Mouse (Mus musculus) right cerebral cortex, postnatal 10 days (tissue): ENCODE measurements around the gene Pigl.
"Not testable (repeated sequence)": the region's sequence is repeated elsewhere in the genome, so short reads cannot be mapped to it uniquely, and the experiment has no call there.

Experiments used
- DNase-seq, 2 experiments: peaks; one replicate each; pipeline ENCODE4 v3.0.0; 2021; ENCODE audit warnings: low spot score in 2 of 2

Gene Pigl

GRCm38 (mm10) chr11:62458276-62458724 lies at the start of gene Pigl, which contains the start of gene Ncor1:
Gene Pigl, plus strand, starts transcription at chr11:62458460.
Gene Ncor1, minus strand, starts transcription at chr11:62458541.
- DNase-seq = peak; percentile 94

GRCm38 (mm10) chr11:62408848-62409247 lies 49.4 kb upstream of the Pigl start:
- peak in 1 of 2 experiments; percentile 39 for DNase-seq

- DNase-seq = no peak
Measured at GRCm38 (mm10) chr11:62409611-62410010, 48.6 kb upstream of the Pigl start.

- no peak for DNase-seq
Measured at GRCm38 (mm10) chr11:62415026-62415425, 43.2 kb upstream of the Pigl start.

DNA sequence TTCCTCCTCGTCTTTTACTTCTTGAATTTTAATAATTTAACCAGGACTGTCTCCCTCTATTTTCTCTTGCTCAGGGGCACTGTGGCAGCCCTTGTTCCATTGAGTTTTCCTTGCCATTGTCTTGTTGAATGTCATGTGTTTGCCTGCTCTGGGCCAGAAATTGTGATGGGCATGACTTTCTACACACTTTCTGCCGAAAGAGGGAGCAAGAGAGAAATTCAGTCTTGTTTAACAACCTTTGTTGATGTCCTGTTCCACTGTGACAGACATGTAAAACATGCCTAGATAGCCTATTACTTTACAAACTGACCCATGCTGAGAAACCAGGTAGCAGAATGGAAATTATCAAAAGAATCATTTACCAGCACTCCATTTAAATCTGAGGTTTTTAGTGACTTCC lies 33.7 kb upstream of the Pigl start:
- no peak for DNase-seq

- DNase-seq = no peak
Measured at GRCm38 (mm10) chr11:62426266-62426665, 32.0 kb upstream of the Pigl start.

- DNase-seq = no peak
Measured at GRCm38 (mm10) chr11:62427105-62427504, 31.2 kb upstream of the Pigl start.

DNA sequence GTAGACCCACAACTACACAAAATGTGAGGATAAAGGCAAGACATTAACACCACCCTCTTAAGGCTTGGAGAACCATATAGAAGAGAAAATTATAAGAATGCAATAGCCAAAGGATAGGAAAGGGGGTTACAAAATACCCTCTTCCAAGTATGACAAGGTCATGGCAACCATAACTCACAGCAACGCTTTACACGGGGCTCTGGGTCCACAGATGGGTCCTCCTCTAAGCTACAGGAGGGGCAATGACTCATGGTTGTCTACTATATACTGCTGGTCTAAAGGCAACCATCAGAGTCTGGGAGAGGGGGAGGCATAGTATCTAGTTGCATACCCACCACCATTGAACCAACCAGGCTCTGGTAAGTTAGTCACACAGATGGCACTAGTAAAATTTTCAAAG lies 26.0 kb upstream of the Pigl start:
- no peak for DNase-seq

GRCm38 (mm10) chr11:62440670-62441315 lies 17.5 kb upstream of the Pigl start:
- no peak for DNase-seq

GRCm38 (mm10) chr11:62445799-62446198 lies 12.5 kb upstream of the Pigl start:
- DNase-seq = no peak

- no peak for DNase-seq
Measured at GRCm38 (mm10) chr11:62448971-62449370, 9.3 kb upstream of the Pigl start.

DNA sequence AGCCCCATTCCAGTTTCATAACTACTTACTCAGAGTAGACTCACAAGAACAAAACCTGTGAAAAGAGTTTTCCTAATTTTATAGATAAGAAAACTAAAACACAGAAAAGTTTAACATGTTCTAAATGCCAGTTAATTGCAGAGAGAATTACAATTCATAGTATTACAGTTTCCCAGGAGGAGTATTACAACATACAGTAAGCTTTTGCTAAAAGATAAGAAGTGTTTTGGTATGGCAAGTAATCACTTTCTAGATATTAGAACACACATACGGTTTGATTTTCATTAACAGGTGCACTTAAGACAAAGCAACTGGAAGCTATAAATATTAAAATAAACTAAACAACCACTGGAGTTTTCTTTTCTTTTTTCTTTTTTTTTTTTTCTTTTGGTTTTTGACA lies 3.1 kb upstream of the Pigl start:
- no peak for DNase-seq

GRCm38 (mm10) chr11:62456021-62456482 lies 2.2 kb upstream of the Pigl start:
- DNase-seq = no peak

GRCm38 (mm10) chr11:62456483-62457172 lies 1.6 kb upstream of the Pigl start:
- peak; percentile 49 for DNase-seq

GRCm38 (mm10) chr11:62457241-62457890 lies 894 bp upstream of the Pigl start:
- DNase-seq = peak; percentile 91 to 93

- DNase-seq = no peak
Measured at GRCm38 (mm10) chr11:62457891-62458270, 379 bp upstream of the Pigl start.

DNA sequence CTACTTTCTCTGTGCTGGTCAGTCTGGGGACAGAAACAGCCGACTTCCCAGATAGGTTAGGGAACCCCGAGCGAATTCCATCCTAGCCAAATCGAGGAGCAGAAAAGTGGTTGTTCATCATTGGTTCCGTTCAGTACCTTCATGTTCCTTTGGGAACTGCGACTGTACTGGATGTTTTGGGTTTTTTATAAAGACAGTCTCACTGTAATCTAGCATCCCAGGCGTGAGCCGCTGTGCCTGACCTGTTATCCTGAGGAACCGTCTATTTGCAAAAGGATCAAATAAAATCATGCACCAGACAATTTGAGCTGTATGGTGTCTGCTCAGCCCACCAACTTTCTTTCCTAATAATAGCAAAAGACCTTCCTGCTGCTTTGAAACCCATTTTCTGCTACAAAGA lies 520 bp downstream of the Pigl start:
- no peak for DNase-seq

- DNase-seq = not testable (repeated sequence)
Measured at GRCm38 (mm10) chr11:62462529-62462928, 4.3 kb downstream of the Pigl start.

DNA sequence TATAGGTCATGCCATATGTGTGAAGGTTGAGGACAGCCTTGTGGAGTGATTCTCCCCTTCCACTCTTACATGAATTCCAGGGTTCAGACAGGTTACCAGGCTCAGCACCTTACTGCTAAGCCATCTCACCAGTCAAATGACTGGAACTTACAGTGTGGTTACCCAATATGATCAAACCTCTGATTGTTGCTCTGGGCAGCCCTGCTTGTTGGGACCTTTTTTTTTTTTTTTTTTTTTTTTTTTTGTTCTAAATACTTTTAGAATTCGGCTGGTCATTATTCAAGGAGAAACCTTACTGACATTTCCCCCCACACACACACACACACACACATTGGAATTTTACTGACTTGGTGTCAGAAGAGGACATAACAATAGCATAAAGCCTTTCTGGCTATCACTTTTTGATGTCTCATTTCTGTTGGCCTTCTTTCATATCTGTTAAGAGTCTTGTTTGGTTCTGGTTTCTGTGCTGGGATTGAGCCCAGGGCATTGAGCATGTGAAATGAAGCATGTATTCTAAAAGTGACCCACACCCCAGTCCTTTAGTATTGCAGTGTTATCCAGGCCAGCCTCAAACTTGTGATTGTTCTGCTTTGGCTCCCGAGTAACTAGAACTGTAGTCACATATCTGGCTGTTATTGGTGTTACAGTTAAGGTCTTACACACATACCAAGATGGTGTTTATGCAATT lies 5.1 kb downstream of the Pigl start:
- no peak for DNase-seq

- no peak for DNase-seq
Measured at GRCm38 (mm10) chr11:62464696-62465095, 6.4 kb downstream of the Pigl start.

DNA sequence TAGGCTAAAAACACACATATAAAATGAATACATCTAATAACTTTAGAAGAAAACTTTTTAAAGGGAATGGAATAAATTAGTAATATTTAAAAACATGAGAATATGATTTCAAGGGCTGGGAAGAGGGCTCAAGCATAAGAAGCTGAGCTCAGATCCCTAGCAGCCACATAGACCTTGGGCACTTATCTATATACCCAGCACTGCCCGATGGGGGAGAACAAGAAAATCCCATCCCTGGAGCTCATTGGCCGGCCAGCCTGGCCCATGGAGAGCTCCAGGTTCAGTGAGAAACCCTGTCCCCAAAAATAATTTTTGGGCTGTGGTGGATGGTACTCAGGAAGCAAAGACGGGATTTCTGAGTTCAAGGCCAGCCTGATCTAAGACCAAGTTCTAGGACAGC lies 7.6 kb downstream of the Pigl start:
- no peak for DNase-seq

DNA sequence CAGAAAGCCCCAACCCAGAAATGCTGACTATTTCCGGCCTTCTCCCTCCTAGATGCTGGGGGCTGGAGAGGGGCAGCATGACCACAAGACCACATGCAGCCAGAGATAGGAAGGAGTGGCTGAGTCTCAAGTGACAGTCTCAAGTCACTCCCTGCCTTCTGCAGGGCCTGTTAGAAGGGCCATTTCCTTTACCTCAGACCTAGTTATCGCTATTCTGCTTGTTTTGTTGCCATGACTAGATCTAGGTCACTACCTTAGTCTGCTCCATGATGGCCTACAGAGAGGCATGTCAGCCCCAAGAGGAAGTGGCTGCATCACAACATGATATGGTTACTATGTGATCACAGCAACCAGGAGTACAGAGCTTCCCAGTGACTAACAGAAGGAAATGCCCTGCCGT lies 8.3 kb downstream of the Pigl start:
- no peak for DNase-seq
